Mouse (Mus musculus): Measurements from ENCODE around the gene Gpm6a.

Gene Gpm6a

GRCm38 (mm10) chr8:54954741-54955455 is at the start of gene Gpm6a:
Gene Gpm6a, plus strand, starts transcription at chr8:54954843.
- no peak for DNase-seq (ENCODE audit: low spot score)

- DNase-seq (ENCODE audit: low spot score): no peak
These were observed 41.8 kb upstream of the Gpm6a start for GRCm38 (mm10) chr8:54912891-54913290.

GRCm38 (mm10) chr8:54917710-54918109 is 36.9 kb upstream of the Gpm6a start:
- DNase-seq (ENCODE audit: low spot score): no peak

- DNase-seq (ENCODE audit: low spot score): no peak
These were observed 32.3 kb upstream of the Gpm6a start for GRCm38 (mm10) chr8:54922160-54922855.

GRCm38 (mm10) chr8:54924936-54925335 is 29.7 kb upstream of the Gpm6a start:
- no peak for DNase-seq (ENCODE audit: low spot score)

GRCm38 (mm10) chr8:54932306-54932705 is 22.3 kb upstream of the Gpm6a start:
- no peak for DNase-seq (ENCODE audit: low spot score)

GRCm38 (mm10) chr8:54953351-54953750 is 1.3 kb upstream of the Gpm6a start:
- no peak for DNase-seq (ENCODE audit: low spot score)

GRCm38 (mm10) chr8:54954030-54954429 is 613 bp upstream of the Gpm6a start:
- DNase-seq (ENCODE audit: low spot score): no peak

- DNase-seq (ENCODE audit: low spot score): no peak
These were observed 785 bp downstream of the Gpm6a start for GRCm38 (mm10) chr8:54955456-54955800.

- DNase-seq (ENCODE audit: low spot score): no peak
These were observed 1.4 kb downstream of the Gpm6a start for GRCm38 (mm10) chr8:54955935-54956573.

- no peak for DNase-seq (ENCODE audit: low spot score)
These were observed 2.1 kb downstream of the Gpm6a start for GRCm38 (mm10) chr8:54956787-54957186.

GRCm38 (mm10) chr8:54957506-54957905 is 2.9 kb downstream of the Gpm6a start:
- no peak for DNase-seq (ENCODE audit: low spot score)

GRCm38 (mm10) chr8:54961571-54961970 is 6.9 kb downstream of the Gpm6a start:
- no peak for DNase-seq (ENCODE audit: low spot score)

GRCm38 (mm10) chr8:54975020-54975419 is 20.4 kb downstream of the Gpm6a start:
- no peak for DNase-seq (ENCODE audit: low spot score)

GRCm38 (mm10) chr8:54975506-54975905 is 20.9 kb downstream of the Gpm6a start:
- DNase-seq (ENCODE audit: low spot score): no peak

GRCm38 (mm10) chr8:54975927-54976326 is 21.3 kb downstream of the Gpm6a start:
- no peak for DNase-seq (ENCODE audit: low spot score)

- DNase-seq (ENCODE audit: low spot score): no peak
These were observed 22.0 kb downstream of the Gpm6a start for GRCm38 (mm10) chr8:54976663-54977062.

GRCm38 (mm10) chr8:54986791-54987190 is 32.1 kb downstream of the Gpm6a start:
- DNase-seq (ENCODE audit: low spot score): no peak

GRCm38 (mm10) chr8:54989093-54989492 is 34.5 kb downstream of the Gpm6a start:
- no peak for DNase-seq (ENCODE audit: low spot score)

- no peak for DNase-seq (ENCODE audit: low spot score)
These were observed 37.4 kb downstream of the Gpm6a start for GRCm38 (mm10) chr8:54991840-54992609.

- no peak for DNase-seq (ENCODE audit: low spot score)
These were observed 41.0 kb downstream of the Gpm6a start for GRCm38 (mm10) chr8:54995662-54996061.

- DNase-seq (ENCODE audit: low spot score): no peak
These were observed 47.8 kb downstream of the Gpm6a start for GRCm38 (mm10) chr8:55002398-55002797.

Measured in ovary, postnatal 10 days (tissue).